In the genomic region with DNA sequence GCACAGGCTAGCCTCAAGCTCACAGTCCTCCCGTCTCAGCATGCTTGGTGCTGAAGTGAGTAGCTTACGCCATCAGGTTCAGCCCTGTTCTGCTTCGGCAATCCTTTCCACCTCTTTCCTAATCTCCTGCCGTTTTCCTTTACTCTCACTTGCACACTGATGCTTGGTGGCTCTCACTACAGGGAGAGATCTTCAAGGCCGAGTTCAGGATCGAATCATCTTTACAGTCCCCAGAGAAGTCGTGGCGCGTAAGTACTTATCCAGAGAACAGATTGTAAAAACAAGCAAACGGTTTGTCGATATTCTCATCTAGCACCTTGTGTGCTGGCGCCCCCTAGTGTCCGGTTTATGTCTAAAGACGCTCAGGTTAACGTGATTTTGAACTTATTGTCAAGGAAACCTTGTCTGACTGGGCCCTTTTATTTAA, we compare ENCODE assay signal across 8 mouse cellular contexts. TPM values are rescaled to one million over a fixed set of nuclear protein-coding genes. Genes with fewer than 3 reads are reported as not detected.
DNase-seq lines count a peak whose midpoint lies in the region; ATAC-seq and TF ChIP-seq lines count a peak whose summit lies in the region.

No protein-coding gene starts in this region.

- H3K4me2 ChIP-seq in forebrain, embryonic 15.5 days (replicated peaks): peak overlapping the region; percentile 47
- peak overlapping the region; percentile 58 for H3K4me2 ChIP-seq in liver, embryonic 16.5 days (ENCODE audit: low read depth, low read length)
- H3K4me2 ChIP-seq in neural tube, embryonic 13.5 days: peak overlapping the region; percentile 57

- peak overlapping the region; percentile 60; the same call in 1 of the 2 replicates for H3K9ac ChIP-seq in ES-E14 (ENCODE audit: insufficient read depth, low read depth, low read length, poor library complexity, severe bottlenecking)
- peak overlapping the region; percentile 39 for H3K9ac ChIP-seq in forebrain, embryonic 15.5 days (replicated peaks)
- H3K9ac ChIP-seq in liver, embryonic 16.5 days (ENCODE audit: low read depth, low read length): peak overlapping the region; percentile 23; the same call in 1 of the 2 replicates
- H3K9ac ChIP-seq in neural tube, embryonic 13.5 days: peak overlapping the region; percentile 67

- DNase-seq in ES-E14 (ENCODE audit: low read depth, low spot score): peak; percentile 91
- peak; percentile 81 to 85 for DNase-seq in heart, postnatal 14 days
- DNase-seq in large intestine, adult 2 months (ENCODE audit: low read depth, low spot score): peak; percentile 75
- DNase-seq in telencephalon, adult 2 months (ENCODE audit: low read depth, low spot score): peak; percentile 82

- H3K4me3 ChIP-seq in ES-E14 (ENCODE audit: insufficient read depth in 1 of 2, low read depth in 1 of 2, low read length in 2 of 2, poor library complexity in 1 of 2, severe bottlenecking in 1 of 2): peak overlapping the region; percentile 49 to 59; a peak in 3 of 4 replicates
- peak overlapping the region; percentile 34 for H3K4me3 ChIP-seq in forebrain, embryonic 15.5 days
- H3K4me3 ChIP-seq in liver, embryonic 16.5 days (ENCODE audit: low read depth, low read length): peak overlapping the region; percentile 51
- peak overlapping the region; percentile 34 for H3K4me3 ChIP-seq in neural tube, embryonic 13.5 days

- H3K27me3 ChIP-seq in forebrain, embryonic 15.5 days: no peaks in the 10 kb centered on the region
- no peaks in the 10 kb centered on the region for H3K27me3 ChIP-seq in liver, embryonic 16.5 days (ENCODE audit: control insufficient read depth, insufficient read depth, low read depth, low read length)
- H3K27me3 ChIP-seq in neural tube, embryonic 13.5 days: no peaks in the 10 kb centered on the region

- H3K4me1 ChIP-seq in ES-E14 (ENCODE audit: control insufficient read depth in 2 of 2, insufficient read depth in 2 of 2, low read length in 2 of 2, poor library complexity in 1 of 2): peaks cover 9% of the 10 kb centered on the region in 2 experiments
- H3K4me1 ChIP-seq in forebrain, embryonic 15.5 days: peaks cover 21% of the 10 kb centered on the region
- H3K4me1 ChIP-seq in liver, embryonic 16.5 days (ENCODE audit: control insufficient read depth, low read depth, low read length): no peaks in the 10 kb centered on the region
- H3K4me1 ChIP-seq in neural tube, embryonic 13.5 days (replicated peaks): peaks cover 10% of the 10 kb centered on the region; the same call in 1 of the 2 replicates

- in situ Hi-C loops in ES-E14 (cut with MboI; ENCODE audit: low sequenced_read_pairs in 2 of 2, unreplicated experiment in 2 of 2): no loop called here

- H3K27ac ChIP-seq in ES-E14 (ENCODE audit: insufficient read depth, low read depth, low read length, poor library complexity, severe bottlenecking): no peak overlapping the region
- peak overlapping the region; percentile 37; the same call in 1 of the 2 replicates for H3K27ac ChIP-seq in forebrain, embryonic 15.5 days (replicated peaks)
- no peak overlapping the region for H3K27ac ChIP-seq in liver, embryonic 16.5 days (ENCODE audit: low read length)
- H3K27ac ChIP-seq in neural tube, embryonic 13.5 days (replicated peaks): no peak overlapping the region; the same call in 1 of the 2 replicates

- intact Hi-C loops in heart, postnatal 14 days (cut with DNase I): loop anchor here (1.0 to 10.0 kb wide), 2 partner anchors 35 to 150 kb away; a partner anchor contains a TSS

- 3% methylated on average over 15 of the region's 15 CpGs for WGBS in forebrain, embryonic 15.5 days
- 3% methylated on average over 15 of the region's 15 CpGs for WGBS in large intestine, adult 2 months
- WGBS in liver, embryonic 16.5 days (ENCODE audit: insufficient replicate concordance): 7% methylated on average over 15 of the region's 15 CpGs
- 7% methylated on average over 15 of the region's 15 CpGs for WGBS in neural tube, embryonic 13.5 days

- H3K36me3 ChIP-seq in ES-E14 (ENCODE audit: control insufficient read depth, insufficient read depth, low read length, poor library complexity, severe bottlenecking): no peaks in the 10 kb centered on the region
- H3K36me3 ChIP-seq in forebrain, embryonic 15.5 days: no peaks in the 10 kb centered on the region
- H3K36me3 ChIP-seq in liver, embryonic 16.5 days (ENCODE audit: control insufficient read depth, insufficient read depth): no peaks in the 10 kb centered on the region
- H3K36me3 ChIP-seq in neural tube, embryonic 13.5 days: no peaks in the 10 kb centered on the region

- H3K9me3 ChIP-seq in ES-E14 (ENCODE audit: control insufficient read depth, insufficient read depth, low read depth, low read length): no peaks in the 10 kb centered on the region
- no peaks in the 10 kb centered on the region for H3K9me3 ChIP-seq in forebrain, embryonic 15.5 days
- no peaks in the 10 kb centered on the region for H3K9me3 ChIP-seq in liver, embryonic 16.5 days (replicated peaks; ENCODE audit: control insufficient read depth, low read length)
- no peaks in the 10 kb centered on the region for H3K9me3 ChIP-seq in neural tube, embryonic 13.5 days

- ATAC-seq in cerebellum, adult (ENCODE audit: insufficient number of reproducible peaks, low FRiP score, low TSS enrichment): peak; percentile 83
- ATAC-seq in forebrain, embryonic 15.5 days (replicated peaks): peak; percentile 62
- ATAC-seq in liver, embryonic 16.5 days (ENCODE audit: low read depth): peak; percentile 30; the same call in 1 of the 2 replicates
- peak; percentile 58; the same call in 1 of the 2 replicates for ATAC-seq in neural tube, embryonic 13.5 days (ENCODE audit: low read depth)

TF ChIP-seq in ES-E14, 5 proteins besides CTCF, POLR2A, EP300 and RAD21:
- no peak for TF ChIP-seq HCFC1 (IDR thresholded peaks at IDR 0.05; ENCODE audit: borderline replicate concordance, insufficient read depth, low read length)
- TF ChIP-seq MAFK (IDR thresholded peaks at IDR 0.05; ENCODE audit: insufficient read depth, low read depth, low read length): no peak
- no peak for TF ChIP-seq ZC3H11A (IDR thresholded peaks at IDR 0.05; ENCODE audit: borderline replicate concordance, low read depth, low read length)
- TF ChIP-seq ZNF384 (IDR thresholded peaks at IDR 0.05; ENCODE audit: low read depth, low read length): no peak
TF ChIP-seq in ES-E14: peak in this region for 0.

RNA-seq across cellular contexts. Expression of a gene that starts 10.2 kb away (rescaled TPM):
- 0.16 and 0.31 TPM in 2 replicates for total RNA-seq in ES-E14 (2012; rRNA removed)
- 0.18 and 0.34 TPM in 2 replicates for polyA plus RNA-seq in forebrain, embryonic 15.5 days (2015; fragmentation: Nextera tagmentation; extraction: Ambion mirVana)
- total RNA-seq in heart, postnatal 14 days (2021): not detected
- polyA plus RNA-seq in large intestine, adult 2 months (2012; rRNA removed): 0.11 TPM in 1 of 2 replicates, not detected in the other
- polyA plus RNA-seq in liver, embryonic 16.5 days (2015; fragmentation: Nextera tagmentation; extraction: Ambion mirVana): 0.06 and 0.14 TPM in 2 replicates
- 0.14 and 0.25 TPM in 2 replicates for polyA plus RNA-seq in neural tube, embryonic 13.5 days (2015; fragmentation: Nextera tagmentation; extraction: Ambion mirVana)

RNA-seq across cellular contexts. Expression of a gene that starts 58.0 kb away (rescaled TPM):
- total RNA-seq in ES-E14 (2012; rRNA removed): 50.3 and 61.0 TPM in 2 replicates
- polyA plus RNA-seq in forebrain, embryonic 15.5 days (2015; fragmentation: Nextera tagmentation; extraction: Ambion mirVana): 147 and 160 TPM in 2 replicates
- total RNA-seq in heart, postnatal 14 days (2021): 10 to 100 TPM; 38.6 to 39.4 TPM
- 35.8 and 35.9 TPM in 2 replicates for polyA plus RNA-seq in large intestine, adult 2 months (2012; rRNA removed)
- 156 and 159 TPM in 2 replicates for polyA plus RNA-seq in liver, embryonic 16.5 days (2015; fragmentation: Nextera tagmentation; extraction: Ambion mirVana)
- 174 and 175 TPM in 2 replicates for polyA plus RNA-seq in neural tube, embryonic 13.5 days (2015; fragmentation: Nextera tagmentation; extraction: Ambion mirVana)

Comparison
In these comparisons a context has a peak if more than half of its experiments do, and no peak if none do; other contexts are left out.
1. ATAC-seq: peak in every context shown above with its lines; median percentile 83 in cerebellum, adult; 62 in forebrain, embryonic 15.5 days; 58 in neural tube, embryonic 13.5 days; 30 in liver, embryonic 16.5 days.